Mouse (Mus musculus): Measurements from ENCODE around the gene Acss3. TPM values are rescaled to one million over a fixed set of nuclear protein-coding genes. Genes with fewer than 3 reads are reported as not detected.

Gene Acss3
- total RNA-seq, 2 experiments from 2014 or later = 0.82 to 1.2 TPM

DNA sequence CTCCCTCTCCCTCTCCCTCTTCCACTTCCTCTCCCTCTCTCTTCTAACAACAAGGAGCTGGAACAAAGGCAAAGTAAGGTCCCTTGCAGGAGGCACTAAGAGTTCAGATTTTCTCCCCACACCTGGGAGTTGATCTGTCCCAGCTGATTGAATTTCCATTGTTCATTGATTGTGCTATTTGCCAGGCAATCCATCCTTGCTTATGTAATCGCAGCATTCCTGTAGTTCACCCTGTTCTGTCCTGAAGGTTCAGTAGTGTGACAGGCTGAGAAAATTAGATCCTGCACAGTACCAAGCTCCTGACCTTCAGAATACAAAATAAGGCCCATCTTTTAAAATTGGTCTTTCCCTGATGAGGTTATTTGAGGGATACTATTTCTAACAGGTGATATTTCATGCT, 8.3 kb downstream of the Acss3 start:
- TF ChIP-seq CTCF (IDR thresholded peaks at IDR 0.05) = no peak

DNA sequence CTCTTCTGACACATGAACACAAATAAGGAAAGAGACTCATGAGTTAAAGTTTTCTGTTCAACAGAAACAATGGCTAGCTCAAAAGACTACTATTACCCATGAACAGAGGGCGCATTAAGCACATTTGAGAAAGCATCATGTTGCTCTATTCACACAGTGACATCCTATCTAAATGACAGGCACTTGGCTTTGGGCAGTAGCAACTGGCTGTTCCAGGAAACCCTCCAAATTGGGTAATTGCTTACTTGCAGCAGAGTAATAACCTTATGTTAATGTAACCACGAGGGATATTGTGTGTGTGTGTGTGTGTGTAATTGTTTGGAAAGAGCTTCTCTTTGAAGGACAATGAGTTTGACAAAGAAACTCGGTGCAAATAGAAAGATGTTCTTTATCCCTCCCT, 29.0 kb downstream of the Acss3 start:
- intact Hi-C loops (cut with DNase I) = no loop called here
- DNase-seq (ENCODE audit: extremely low spot score in 1 of 2, low spot score in 2 of 2) = no peak
- H3K4me3 ChIP-seq = no peak overlapping the region
- TF ChIP-seq CTCF (IDR thresholded peaks at IDR 0.05) = no peak
- no peak overlapping the region for H3K27ac ChIP-seq

More for the DNA sequence above, 8.3 kb downstream of the Acss3 start:
- H3K27ac ChIP-seq = no peak overlapping the region
- H3K4me3 ChIP-seq = no peak overlapping the region
- intact Hi-C loops (cut with DNase I) = no loop called here
- DNase-seq (ENCODE audit: extremely low spot score in 1 of 2, low spot score in 2 of 2) = no peak

DNA sequence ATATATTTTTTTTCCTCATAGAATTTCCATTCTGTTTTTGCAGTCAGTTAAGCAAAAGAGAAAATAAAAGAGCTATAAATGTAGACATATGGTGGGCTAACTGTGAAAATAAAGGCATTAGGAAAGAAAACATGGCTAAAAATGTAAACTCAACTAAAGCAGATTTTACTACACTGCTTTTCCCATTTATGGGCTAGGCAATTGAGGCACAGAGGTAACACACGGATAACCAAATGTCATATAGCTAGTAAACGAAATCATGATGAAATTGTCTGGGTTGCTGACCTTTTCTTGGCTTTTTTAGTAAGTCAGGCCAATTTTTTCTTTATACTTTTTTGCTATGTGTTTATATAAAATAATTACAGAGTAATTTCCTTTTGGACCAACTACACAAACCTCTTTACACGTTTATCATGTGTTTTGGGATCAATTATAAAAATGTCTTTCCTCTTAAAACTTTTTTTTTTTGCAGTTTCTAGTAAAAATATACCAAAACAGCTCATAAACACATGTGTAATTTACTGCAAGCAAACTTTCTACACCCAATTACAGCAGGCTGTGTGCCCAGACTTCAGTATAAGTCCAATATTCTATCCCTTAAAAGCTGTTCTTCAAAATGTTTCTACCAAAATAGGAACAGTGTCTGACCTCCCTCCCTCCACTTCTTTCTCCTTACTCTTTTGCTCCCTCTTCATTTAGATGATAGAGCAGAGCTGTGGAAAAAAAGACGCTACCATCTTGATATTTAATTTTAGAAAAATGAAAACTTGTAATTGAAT, 69.4 kb downstream of the Acss3 start:
- intact Hi-C loops (cut with DNase I) = no loop called here
- H3K4me3 ChIP-seq = no peak overlapping the region
- no peak for TF ChIP-seq CTCF (IDR thresholded peaks at IDR 0.05)
- DNase-seq (ENCODE audit: extremely low spot score in 1 of 2, low spot score in 2 of 2) = no peak
- no peak overlapping the region for H3K27ac ChIP-seq

DNA sequence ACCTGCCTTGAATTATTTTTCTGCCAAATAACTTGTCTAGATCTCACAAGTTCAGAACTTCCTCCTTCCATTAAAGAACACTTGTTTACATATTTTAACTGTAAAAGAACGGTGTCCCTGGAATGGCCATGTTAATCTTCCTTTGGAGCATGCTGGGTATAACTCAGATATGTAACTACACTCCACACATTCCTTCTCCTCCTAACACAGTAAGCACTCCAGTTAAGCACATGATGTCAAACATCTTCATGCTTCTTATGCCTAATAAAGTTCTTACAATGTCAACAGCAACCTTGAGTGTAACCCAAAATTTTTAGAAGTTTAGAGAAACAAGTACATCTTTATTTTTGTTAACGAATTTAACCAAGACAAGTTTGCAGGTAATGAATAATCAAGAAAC, 73.0 kb downstream of the Acss3 start:
- DNase-seq (ENCODE audit: extremely low spot score in 1 of 2, low spot score in 2 of 2) = no peak
- Histone ChIP-seq H3K27ac (no peak overlapping the region), H3K4me3 (no peak overlapping the region)
- intact Hi-C loops (cut with DNase I) = no loop called here
- no peak for TF ChIP-seq CTCF (IDR thresholded peaks at IDR 0.05)

DNA sequence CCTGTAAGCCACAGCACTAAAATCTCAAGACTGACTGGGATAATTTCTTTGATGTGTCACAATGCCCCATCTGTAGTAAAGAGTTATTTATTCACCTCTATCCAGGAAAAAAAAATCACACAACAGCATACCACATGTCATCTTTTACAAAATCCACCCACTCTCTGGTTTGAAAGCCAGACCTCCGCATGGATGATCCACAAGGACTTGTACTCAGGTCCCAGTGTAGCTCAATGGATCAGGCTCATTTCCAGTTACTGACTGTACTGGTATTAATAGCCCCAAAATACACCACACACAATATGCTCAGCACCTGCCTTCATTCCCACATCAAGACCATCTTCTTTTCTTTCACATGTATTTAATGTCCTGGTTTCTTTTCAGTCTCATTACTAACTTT, 80.8 kb downstream of the Acss3 start:
- Histone ChIP-seq H3K27ac (no peak overlapping the region), H3K4me3 (no peak overlapping the region)
- no peak for TF ChIP-seq CTCF (IDR thresholded peaks at IDR 0.05)
- intact Hi-C loops (cut with DNase I) = no loop called here
- DNase-seq (ENCODE audit: extremely low spot score in 1 of 2, low spot score in 2 of 2) = no peak

DNA sequence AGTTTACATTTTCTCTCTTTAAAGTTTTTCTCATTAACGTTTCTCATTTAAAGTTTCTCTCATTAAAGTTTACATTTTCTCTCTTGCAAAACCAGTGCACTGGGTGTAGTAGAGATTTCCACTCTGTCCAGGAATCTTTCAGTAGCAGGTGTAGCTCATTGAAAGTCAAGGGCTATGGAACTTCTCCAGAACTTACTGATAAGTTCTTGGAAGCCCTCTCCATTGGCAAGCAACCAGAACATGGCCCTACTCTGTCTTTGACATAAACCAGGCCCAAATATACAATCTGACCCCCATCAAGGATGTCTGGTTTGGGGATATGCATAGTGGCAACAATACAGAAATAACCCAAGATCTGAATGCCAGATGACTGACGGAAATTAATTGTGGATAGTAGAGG, 82.6 kb downstream of the Acss3 start:
- intact Hi-C loops (cut with DNase I) = no loop called here
- TF ChIP-seq CTCF (IDR thresholded peaks at IDR 0.05) = no peak
- no peak for DNase-seq (ENCODE audit: extremely low spot score in 1 of 2, low spot score in 2 of 2)
- Histone ChIP-seq H3K27ac (no peak overlapping the region), H3K4me3 (no peak overlapping the region)

DNA sequence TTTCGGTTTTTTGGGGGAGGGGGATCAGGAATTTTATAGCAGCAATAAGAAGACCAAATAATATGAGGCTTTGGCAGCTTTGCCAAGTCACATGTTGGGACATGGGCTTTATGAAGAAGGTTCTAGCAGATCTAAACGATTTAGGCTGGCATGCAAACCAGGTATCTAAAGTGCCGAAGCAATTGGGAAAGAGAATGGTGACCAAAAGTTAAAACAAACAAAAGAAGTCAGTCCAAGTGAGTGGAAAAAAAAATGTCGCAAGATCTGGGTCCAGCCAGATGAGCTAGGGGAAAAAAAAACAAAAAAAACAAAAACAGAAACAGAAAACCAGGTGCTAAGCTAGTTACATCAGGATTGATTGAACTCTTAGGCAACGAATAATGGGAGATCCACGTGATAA, 83.1 kb downstream of the Acss3 start:
- intact Hi-C loops (cut with DNase I) = no loop called here
- no peak for DNase-seq (ENCODE audit: extremely low spot score in 1 of 2, low spot score in 2 of 2)
- Histone ChIP-seq H3K4me3 (no peak overlapping the region), H3K27ac (no peak overlapping the region)
- no peak for TF ChIP-seq CTCF (IDR thresholded peaks at IDR 0.05)

DNA sequence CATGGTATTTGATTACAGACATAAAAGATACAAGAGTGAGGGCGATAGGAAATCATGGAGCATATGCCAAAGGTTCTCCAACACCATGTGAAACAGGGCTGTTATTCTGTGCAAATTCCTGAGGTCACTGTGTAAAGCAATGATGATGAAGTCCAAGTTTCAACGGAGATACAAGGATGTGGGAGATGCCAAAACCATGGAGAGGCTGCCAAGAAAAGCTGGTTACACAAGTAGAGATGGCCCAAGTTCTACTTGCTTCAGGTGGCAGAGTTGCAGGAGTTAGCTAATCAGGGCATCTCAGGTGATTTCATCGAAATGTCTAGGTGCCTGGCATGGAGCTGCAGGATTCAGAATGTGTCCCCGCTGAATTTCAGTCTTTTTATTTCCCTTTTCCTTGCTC, 84.3 kb downstream of the Acss3 start:
- no peak for DNase-seq (ENCODE audit: extremely low spot score in 1 of 2, low spot score in 2 of 2)
- Histone ChIP-seq H3K27ac (no peak overlapping the region), H3K4me3 (no peak overlapping the region)
- TF ChIP-seq CTCF (IDR thresholded peaks at IDR 0.05) = no peak
- intact Hi-C loops (cut with DNase I) = no loop called here

DNA sequence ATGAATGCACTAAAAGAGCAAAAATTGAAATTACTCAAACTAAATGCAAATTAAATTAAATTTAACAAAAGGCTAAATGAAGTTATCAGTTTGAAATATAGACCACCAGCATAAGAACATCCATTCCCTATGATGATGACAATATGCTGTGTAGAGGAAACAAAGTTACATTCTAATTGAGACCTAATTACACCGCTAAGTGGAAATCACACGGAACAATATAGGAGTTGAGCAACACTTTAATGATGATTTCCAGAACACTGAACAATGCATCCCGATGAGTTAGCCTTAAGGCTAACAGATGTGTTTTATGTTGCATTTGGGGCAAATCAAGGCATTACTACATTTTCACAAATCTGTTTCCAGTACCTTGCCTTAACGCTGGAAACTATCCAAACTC, 99.2 kb downstream of the Acss3 start:
- no peak for TF ChIP-seq CTCF (IDR thresholded peaks at IDR 0.05)
- Histone ChIP-seq H3K4me3 (no peak overlapping the region), H3K27ac (no peak overlapping the region)
- no peak for DNase-seq (ENCODE audit: extremely low spot score in 1 of 2, low spot score in 2 of 2)
- intact Hi-C loops (cut with DNase I) = no loop called here

DNA sequence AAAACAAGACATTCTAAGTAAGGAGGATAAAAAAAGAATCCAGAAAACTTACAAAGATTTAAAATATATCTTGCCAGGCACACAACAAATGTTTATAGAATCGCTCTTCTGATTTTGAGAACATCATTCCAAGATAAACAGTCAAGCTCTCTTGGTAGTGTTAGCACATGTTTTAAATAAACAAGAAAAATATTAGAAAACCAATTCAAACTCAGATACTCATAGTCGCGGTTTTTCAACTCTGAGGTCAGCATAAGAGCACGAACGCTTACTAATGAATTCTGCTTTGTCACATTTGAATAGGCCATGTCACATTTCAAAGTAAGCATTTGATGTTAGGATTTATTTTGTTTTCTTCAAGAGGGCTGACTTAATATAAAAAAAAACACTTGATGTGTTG, 102.3 kb downstream of the Acss3 start:
- DNase-seq (ENCODE audit: extremely low spot score in 1 of 2, low spot score in 2 of 2) = no peak
- intact Hi-C loops (cut with DNase I) = no loop called here

DNA sequence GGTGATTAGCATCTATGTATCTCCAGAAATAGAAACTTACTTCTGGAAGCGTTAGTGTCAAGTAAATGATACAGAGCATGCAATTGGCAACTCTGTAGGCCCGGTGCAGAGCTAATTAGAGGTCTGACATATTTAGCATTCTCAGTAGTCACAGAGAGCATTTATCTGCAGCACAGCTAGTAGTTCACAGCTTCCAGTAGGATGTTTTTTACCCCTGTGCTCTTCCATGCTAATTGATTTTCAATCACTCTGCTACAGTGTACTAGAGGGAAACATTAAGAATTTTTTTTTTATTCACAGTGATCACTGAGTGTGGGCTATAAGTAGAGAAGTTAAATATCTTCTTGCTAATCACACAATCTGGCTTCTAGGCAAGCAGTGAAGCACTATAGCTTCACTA, 112.3 kb downstream of the Acss3 start:
- DNase-seq (ENCODE audit: extremely low spot score in 1 of 2, low spot score in 2 of 2) = no peak
- no peak overlapping the region for H3K27ac ChIP-seq
- TF ChIP-seq CTCF (IDR thresholded peaks at IDR 0.05) = no peak
- intact Hi-C loops (cut with DNase I) = no loop called here
- H3K4me3 ChIP-seq = no peak overlapping the region

More for the DNA sequence above, 102.3 kb downstream of the Acss3 start:
- H3K27ac ChIP-seq = no peak overlapping the region
- H3K4me3 ChIP-seq = no peak overlapping the region
- no peak for TF ChIP-seq CTCF (IDR thresholded peaks at IDR 0.05)

DNA sequence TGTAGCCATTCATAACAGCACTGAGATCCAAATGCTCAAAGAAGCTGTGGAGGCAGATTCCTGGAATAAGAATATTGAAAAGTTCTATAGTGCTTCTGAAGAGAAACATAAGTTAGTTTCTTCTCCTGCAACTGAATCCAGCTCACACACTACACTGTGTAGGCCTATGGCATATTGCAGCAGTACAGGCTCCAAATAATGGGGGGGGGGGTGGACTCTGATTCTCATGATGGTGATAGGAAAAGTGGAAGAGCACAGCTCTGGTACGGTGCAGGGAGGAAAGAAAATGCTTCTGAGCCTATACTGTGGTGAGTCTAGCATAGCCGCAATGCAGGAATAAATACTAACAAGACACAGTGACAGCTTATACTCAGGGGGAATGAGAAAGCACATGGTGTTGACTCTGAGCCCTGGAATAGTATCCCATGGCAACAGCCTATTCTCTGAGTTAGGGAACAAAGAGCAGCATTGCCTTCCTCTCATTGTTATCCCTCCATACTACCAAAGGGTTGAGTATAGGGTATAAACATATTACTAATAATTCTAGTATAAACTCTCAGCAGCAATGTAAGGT, 125.3 kb downstream of the Acss3 start:
- Histone ChIP-seq H3K4me3 (no peak overlapping the region), H3K27ac (no peak overlapping the region)
- DNase-seq (ENCODE audit: extremely low spot score in 1 of 2, low spot score in 2 of 2) = no peak
- intact Hi-C loops (cut with DNase I) = no loop called here
- no peak for TF ChIP-seq CTCF (IDR thresholded peaks at IDR 0.05)

DNA sequence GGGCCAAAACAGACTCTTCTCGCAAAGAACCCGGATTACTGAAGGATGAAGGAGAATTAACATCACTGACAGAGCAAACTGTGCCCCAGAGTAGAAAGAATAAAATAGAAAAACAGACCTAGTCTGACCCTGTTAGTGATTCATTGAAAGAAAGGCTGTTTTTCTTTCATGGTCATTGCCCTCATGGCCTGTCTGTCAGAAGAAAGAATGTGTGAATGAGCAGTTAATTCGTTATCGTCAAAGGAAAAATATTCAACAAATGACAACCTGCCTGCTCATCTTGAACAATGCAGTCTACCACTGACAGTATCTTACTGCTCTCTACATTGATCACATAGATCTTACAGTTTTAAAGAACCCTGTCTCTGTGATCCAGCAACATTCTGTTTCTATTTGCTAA, 134.0 kb downstream of the Acss3 start:
- Histone ChIP-seq H3K4me3 (no peak overlapping the region), H3K27ac (no peak overlapping the region)
- intact Hi-C loops (cut with DNase I) = no loop called here
- DNase-seq (ENCODE audit: extremely low spot score in 1 of 2, low spot score in 2 of 2) = no peak
- no peak for TF ChIP-seq CTCF (IDR thresholded peaks at IDR 0.05)
